Mouse (Mus musculus) urinary bladder, postnatal 14 days (tissue): ENCODE results near the gene 4930516K23Rik.

ENCODE experiments used
- DNase-seq: peaks from one replicate; pipeline ENCODE4 v3.0.0; 2021; ENCODE audit warnings: low spot score

Gene 4930516K23Rik

DNA sequence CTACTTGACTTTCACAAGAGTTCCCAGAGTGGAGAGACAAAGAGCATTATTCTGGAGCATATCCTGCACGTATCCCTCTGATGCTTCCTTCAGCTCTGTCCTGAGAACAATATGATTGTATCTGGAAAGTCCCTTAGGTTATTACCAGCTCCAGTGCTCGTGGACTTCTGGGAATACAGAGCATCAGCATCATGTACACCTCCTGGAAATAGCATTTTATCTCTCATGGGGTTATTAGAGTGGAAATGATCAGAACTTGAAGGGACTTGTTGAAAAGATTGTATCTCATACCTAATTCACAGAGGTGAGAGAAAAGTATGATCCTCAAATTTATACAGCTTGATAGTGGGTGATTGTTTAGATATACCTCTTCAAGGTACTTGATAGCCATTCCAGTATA is at the start of gene 4930516K23Rik:
4930516K23Rik (minus strand) TSS at position 101 of the 400 bp plus-strand sequence.
- no peak for DNase-seq

DNA sequence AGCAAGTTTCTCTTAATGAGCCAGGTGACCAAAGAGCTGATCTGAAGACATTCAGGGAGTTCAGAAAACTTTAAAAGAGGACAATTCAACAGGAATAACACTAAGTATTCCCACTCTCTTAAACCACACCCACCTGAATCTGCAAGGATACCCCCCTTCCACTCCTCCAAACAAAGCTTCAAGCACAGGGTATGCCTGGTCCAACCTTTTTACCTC is 43.4 kb upstream of the 4930516K23Rik start, which contains the start of gene Olfr646:
Olfr646 (plus strand) TSS at position 117 of the 216 bp plus-strand sequence.
- no peak for DNase-seq

DNA sequence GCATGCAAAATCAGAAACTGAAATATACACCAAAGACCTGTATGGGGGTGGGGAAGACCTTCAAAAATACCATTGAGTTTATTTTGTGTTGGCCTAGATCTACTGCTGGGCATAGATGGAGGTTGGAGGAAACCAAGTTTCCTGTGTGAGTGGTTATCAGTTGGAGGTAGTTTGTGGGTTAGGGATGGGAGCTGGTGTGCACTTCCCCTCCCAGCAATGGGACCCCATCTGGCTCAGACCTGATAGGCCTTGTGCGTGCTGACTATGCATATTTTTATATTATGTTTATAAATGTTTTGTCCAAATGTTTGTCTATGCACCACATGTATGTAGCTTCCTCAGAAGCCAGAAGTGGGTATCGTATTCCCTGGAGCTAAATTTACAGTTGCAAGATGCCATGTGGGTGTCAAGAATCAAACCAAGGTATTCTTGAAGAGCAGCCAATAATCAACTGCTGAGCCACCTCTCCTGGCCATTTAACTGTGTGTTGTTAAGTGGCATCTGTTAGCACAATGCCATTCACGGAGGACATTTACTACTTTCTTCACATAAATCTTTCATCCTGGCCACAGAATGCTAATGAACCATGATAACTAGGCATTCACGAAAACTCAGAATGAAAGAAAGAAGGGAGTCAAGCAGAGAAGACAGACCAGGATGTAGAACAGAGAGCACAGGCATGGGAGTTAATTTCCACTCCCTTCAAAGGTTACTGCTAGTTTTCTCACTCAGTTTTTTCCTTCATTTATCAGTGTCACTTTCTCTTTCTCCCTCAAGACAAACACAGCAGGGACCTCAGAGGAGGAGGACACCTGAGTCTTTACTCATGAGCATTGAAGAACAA is 42.9 kb upstream of the 4930516K23Rik start:
- DNase-seq: no peak

DNA sequence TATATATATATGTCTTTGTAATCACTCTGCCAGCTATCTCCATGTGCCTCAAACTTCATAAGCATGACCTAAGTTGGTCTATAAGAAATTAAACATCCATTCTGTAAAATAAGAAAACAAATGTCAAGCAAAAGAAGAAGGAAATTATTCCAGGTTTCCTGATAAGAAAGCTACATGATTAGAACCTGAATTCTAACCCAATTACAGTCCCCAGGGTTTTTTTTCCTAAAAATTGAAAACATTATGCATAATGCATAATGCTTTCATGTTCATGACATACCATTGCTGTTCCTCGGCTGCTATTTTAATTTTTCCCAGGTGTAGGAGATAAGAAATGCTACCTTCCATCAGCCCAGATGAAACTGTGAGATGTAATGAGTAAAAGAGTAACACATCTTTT is 24.1 kb upstream of the 4930516K23Rik start, which contains the start of gene Olfr645:
Olfr645 (minus strand) TSS at position 101 of the 400 bp plus-strand sequence.
- no peak for DNase-seq

DNA sequence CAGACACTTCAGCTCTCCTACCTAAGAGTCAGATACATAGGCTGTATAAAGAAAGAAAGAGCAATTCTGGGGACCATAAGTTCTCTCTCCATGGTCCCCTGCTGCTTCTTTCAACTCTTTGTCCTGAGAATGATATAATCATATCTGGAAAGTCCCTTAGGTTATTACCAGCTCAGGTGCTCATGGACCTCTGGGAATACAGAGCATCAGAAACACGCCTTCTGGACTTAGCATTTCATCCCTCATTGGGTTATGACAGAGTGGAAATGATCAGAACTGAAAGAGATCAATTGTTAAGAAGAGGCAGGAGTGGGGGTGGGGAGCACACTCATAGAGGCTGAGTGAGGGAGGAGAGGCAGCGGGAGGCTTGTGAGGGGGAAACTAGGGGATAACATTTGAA is 10.5 kb upstream of the 4930516K23Rik start, which contains the start of gene Olfr644:
Olfr644 (minus strand) TSS at position 101 of the 400 bp plus-strand sequence.
- DNase-seq: no peak

DNA sequence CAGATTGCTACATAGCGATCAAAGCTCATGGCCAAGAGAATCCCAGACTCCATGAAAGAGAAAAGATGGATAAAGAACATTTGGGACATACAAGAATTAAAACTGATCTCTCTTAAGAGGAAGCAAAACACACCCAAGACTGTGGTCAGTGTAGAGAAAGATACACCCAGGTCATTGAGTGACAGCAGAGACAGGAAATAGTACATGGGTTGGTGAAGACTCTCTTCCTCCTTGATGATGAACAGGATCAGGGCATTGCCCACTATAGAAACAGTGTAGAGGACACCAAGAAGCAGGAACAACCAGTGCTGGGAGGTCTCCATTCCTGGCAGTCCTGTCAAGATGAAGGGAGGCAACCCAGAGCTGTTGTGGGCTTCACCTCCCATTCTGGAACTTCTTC is 2.0 kb downstream of the 4930516K23Rik start:
- DNase-seq: no peak

DNA sequence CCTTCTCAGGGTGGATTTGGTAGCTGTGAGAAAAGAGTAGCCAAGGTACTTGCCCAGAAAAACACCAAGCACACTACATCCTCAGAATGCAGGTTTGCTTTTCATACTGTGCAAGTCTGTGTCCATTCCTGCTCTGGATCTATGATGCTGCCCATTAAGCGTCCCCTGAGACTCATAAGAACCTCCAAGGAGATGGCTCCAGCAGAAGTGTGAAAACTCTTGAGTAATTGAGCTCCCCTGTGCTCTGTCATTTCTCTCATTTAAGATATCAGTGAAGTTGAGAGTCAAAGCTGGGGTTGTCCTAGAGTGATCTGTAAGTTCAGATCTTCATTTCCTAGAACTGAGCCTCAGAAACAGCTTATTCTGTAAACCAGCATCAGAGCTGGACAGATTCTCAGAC is 8.7 kb downstream of the 4930516K23Rik start, which contains the start of gene Olfr642:
Olfr642 (minus strand) TSS at position 101 of the 400 bp plus-strand sequence.
- DNase-seq: no peak

DNA sequence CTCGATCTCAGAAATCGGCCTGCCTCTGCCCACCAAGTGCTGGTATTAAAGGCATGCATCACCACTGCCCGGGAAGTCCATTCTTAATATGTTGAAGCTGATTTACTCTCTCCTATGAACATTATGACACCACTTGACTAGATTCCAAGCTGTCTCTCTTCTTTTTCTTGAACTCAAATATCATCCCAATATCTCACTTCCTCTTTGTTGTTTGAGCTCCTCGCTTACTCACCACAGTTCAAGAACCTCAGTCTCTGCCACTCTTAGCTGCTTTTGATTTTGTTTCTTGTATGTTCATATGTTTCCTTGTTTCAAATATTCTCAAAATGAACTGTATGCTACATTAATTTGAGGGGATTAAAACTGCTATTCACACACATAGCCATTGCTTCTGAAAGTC is 10.5 kb downstream of the 4930516K23Rik start:
- no peak for DNase-seq

DNA sequence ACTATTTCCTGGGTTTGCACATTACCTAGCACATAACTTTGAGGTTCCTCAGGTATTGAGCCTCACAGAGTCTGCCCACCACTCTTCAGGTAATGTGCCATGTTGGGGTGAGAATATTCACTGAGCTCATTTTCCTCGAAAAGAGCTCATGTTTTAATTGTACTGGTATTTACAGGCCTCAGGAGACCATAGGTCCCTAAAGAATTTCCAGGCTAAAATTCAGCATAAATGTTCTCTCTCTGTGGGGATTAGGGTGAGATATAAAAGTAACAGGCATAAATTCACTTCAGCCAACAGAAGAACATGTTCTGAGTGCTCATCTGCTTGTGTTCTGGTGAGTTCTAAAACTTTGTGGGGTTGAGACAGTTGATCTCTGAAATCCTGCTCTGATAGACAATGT is 26.1 kb downstream of the 4930516K23Rik start, which contains the start of gene Olfr641:
Olfr641 (plus strand) TSS at position 301 of the 400 bp plus-strand sequence.
- no peak for DNase-seq

DNA sequence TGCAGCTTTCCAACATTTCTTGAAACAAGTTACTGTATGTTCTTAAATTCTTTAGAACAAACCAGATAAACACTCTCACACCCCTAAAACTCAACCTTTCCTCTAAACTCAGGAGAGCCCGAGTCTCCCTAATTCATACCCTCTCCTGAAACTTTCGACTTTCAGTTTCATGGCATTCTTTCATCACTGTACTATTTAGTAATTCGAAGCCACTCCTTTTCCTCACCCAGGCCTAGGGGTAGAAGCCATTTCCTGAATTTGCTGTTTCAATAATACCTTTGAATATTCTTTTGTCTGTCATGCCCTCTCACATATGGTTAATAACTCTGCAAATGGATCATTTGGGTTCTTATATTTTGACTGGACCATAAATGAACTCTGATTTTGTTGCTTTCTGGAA is 34.3 kb downstream of the 4930516K23Rik start:
- DNase-seq: no peak

DNA sequence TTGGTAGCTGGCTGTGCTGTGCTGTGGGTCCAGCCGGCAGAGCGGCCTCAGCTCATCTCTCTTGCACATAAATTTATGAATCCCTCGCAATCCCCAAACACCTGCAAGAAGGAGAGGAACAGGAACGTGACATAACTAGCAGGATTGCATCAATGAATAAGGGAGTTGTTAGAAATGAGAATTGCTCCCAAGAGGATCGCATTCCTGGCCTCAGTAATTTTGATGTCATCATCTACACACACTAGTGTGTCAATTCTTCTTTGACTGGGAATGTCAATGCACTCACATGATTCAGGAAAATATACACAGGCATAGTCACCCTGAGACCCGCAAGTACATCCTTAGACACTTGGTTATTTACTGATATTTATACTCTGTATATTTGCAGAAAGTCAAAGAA is 35.8 kb downstream of the 4930516K23Rik start, which contains the start of gene Olfr640:
Olfr640 (minus strand) TSS at position 101 of the 400 bp plus-strand sequence.
- no peak for DNase-seq

DNA sequence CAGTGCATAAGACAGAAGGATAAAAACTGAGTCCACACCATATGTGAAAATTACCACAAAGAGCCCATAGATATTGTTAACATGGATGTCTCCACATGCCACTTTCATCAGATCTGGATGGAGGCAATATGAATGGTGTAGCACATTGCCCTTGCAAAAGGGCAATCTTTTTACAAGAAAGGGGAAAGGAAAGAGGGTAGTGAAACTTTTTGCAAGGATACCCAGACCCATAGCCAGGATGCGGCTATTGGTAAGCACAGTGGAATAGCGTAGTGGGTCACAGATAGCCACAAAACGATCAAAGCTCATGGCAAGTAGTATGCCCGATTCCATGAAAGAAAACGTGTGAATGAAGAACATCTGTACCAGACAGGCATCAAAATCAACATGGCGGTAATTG is 39.6 kb downstream of the 4930516K23Rik start:
- no peak for DNase-seq

DNA sequence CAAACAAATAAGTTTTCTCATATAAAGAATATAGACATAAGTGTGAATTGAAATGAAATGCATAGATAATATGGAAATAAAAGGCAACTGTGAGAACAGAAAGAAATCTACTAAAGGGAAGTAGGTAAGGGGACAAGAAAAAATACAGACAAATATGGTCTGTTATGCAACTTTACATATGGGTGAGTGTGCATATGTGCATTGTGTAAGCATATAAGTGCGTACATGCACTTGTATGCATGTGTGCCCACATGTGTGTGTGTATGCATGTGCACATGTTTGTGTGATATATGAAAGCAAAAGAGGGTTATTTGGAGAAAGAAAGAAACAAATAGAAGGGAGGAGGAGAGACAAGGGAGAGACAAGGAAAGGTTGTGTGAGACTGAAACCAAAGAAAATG is 42.3 kb downstream of the 4930516K23Rik start:
- DNase-seq: no peak

DNA sequence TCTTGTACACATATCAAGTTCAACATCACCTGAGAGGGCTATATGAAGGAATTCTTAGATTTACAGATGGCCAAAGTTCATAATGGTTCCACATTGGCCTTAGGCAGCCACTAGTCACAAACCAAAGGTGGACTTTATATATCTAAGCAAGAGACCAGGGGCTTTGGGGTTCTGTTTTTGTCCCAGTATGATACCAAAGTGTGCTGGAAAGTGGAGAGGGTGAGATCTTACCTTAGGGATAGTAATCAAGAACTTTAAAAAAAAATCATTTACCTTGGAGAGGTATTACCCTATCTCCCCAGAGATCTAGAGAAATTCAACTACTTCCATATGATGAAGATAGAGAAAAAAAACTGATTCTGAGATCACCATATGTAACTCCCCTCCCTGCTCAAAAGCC is 44.0 kb downstream of the 4930516K23Rik start, which contains the start of gene Olfr639:
Olfr639 (minus strand) TSS at position 101 of the 400 bp plus-strand sequence.
- DNase-seq: no peak
